Mouse (Mus musculus): ENCODE measurements at regions not wholly inside any gene's neighbourhood (a gene's known extent, or its start where the extent isn't known, plus 50 kb on each side); places are given as distances from the start of the nearest gene placed in this dataset.

DNA sequence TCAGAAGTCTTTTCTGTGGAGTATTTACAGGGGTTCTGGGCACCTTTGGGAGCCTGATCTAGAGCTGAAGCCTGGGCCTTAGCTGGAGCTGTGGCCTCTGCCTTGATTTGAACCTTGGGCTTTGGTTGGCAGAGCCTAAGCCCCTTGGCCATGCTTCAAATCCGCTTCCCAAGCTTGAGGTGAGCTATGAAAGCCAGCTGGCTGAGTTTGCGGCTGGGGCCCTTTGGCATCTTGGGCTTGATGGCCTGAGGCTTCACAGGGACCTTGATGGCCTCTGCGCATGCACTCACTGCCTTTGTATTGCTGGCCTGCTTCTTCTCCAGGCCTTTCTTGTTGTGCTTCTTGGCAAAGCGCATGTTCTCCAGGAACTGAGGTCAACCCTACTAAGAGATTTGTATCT, 384.5 kb upstream of the Fam241a start:
- Histone ChIP-seq H3K9ac (ENCODE audit: low read depth, low read length) (no peak overlapping the region), H3K27me3 (ENCODE audit: insufficient read depth, low read length) (no peaks in the 10 kb centered on the region), H3K4me1 (replicated peaks; ENCODE audit: insufficient read depth, low read length) (no peaks in the 10 kb centered on the region), H3K9me3 (replicated peaks; ENCODE audit: low read length) (no peaks in the 10 kb centered on the region), H3K36me3 (ENCODE audit: insufficient read depth, low read length) (no peaks in the 10 kb centered on the region), H3K4me3 (replicated peaks; ENCODE audit: low read depth, low read length) (no peak overlapping the region), H3K4me2 (ENCODE audit: low read length) (no peak overlapping the region), H3K27ac (no peak overlapping the region)
- TF ChIP-seq CTCF (IDR thresholded peaks at IDR 0.05; ENCODE audit: low read depth) = no peak
- DNase-seq (ENCODE audit: low spot score) (no peak), ATAC-seq (replicated peaks; ENCODE audit: low FRiP score, low read depth) (no peak)
- 94% methylated on average over 4 of the region's 4 CpGs for WGBS

DNA sequence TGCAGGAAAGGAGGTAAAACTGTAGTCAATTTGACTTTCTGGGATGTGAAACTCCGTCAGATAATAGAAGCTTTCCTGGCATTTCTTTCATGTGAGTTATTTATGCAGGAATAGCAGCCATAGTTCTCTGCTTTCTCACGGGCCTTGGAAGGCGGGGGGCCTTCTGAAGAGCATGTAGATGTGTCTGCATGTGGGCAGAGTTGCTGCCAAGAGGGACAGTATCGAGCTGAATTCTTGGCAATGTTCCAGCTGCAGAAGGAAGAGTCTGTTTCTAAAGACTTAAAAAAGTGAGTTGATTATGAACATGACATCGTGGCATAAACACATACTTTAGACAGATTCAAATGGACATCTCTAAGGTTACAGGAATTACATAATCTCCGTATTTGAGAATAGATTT, 374.5 kb upstream of the Fam241a start:
- no peaks in the 10 kb centered on the region for H3K4me1 ChIP-seq (replicated peaks; ENCODE audit: insufficient read depth, low read length)
- H3K9ac ChIP-seq (ENCODE audit: low read depth, low read length) = no peak overlapping the region
- no peak overlapping the region for H3K4me3 ChIP-seq (replicated peaks; ENCODE audit: low read depth, low read length)
- no peak for TF ChIP-seq CTCF (IDR thresholded peaks at IDR 0.05; ENCODE audit: low read depth)
- no peak overlapping the region for H3K27ac ChIP-seq
- ATAC-seq (replicated peaks; ENCODE audit: low FRiP score, low read depth) (no peak), DNase-seq (ENCODE audit: low spot score) (no peak)
- no peaks in the 10 kb centered on the region for H3K27me3 ChIP-seq (ENCODE audit: insufficient read depth, low read length)
- no peak overlapping the region for H3K4me2 ChIP-seq (ENCODE audit: low read length)
- WGBS = 44% methylated on average over 6 of the region's 6 CpGs
- no peaks in the 10 kb centered on the region for H3K36me3 ChIP-seq (ENCODE audit: insufficient read depth, low read length)
- no peaks in the 10 kb centered on the region for H3K9me3 ChIP-seq (replicated peaks; ENCODE audit: low read length)

DNA sequence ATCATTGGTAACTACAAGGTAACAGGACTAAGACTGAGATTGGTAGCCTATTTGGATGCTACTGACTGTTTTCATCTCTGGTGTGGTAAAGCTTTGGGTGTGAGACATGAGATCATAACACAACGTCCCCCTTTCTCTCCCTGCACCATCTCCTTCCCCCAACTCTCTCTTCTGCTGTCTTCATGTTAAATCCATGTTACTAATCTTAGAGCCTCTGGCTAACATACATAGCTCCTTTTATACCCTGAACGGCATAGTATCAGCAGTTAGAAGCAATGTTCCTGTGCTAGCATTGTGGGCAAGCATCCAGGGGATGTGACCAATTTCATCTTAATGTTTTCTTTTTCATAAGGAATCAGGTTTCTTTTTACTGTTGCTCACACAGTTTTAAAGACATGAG, 365.1 kb upstream of the Fam241a start:
- no peak for ATAC-seq (replicated peaks; ENCODE audit: low FRiP score, low read depth)
- H3K4me2 ChIP-seq (ENCODE audit: low read length) = no peak overlapping the region
- H3K27ac ChIP-seq = no peak overlapping the region
- WGBS = 59% methylated on average over 2 of the region's 2 CpGs
- DNase-seq (ENCODE audit: low spot score) = no peak
- no peak for TF ChIP-seq CTCF (IDR thresholded peaks at IDR 0.05; ENCODE audit: low read depth)
- no peak overlapping the region for H3K9ac ChIP-seq (ENCODE audit: low read depth, low read length)
- no peaks in the 10 kb centered on the region for H3K27me3 ChIP-seq (ENCODE audit: insufficient read depth, low read length)
- no peak overlapping the region for H3K4me3 ChIP-seq (replicated peaks; ENCODE audit: low read depth, low read length)
- H3K9me3 ChIP-seq (replicated peaks; ENCODE audit: low read length) = no peaks in the 10 kb centered on the region
- H3K4me1 ChIP-seq (replicated peaks; ENCODE audit: insufficient read depth, low read length) = no peaks in the 10 kb centered on the region
- no peaks in the 10 kb centered on the region for H3K36me3 ChIP-seq (ENCODE audit: insufficient read depth, low read length)

DNA sequence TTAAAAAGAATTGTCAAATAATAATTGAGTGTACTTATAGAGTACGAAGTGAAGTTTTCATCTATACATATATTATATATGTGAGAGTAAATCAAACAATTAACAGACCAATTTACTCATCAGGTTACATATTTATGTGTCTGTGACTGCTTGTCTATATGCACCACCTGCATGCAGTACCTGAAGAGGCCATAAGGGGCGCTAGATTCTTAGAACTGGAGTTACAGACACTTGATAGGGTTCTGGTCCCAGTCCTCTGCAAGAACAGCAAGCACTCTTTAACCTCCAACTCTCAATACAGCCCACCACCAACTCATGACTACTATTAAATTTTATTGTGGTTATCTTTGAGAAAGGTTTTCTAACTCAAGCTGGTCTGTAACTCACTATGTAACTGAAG, 351.7 kb upstream of the Fam241a start:
- TF ChIP-seq CTCF (IDR thresholded peaks at IDR 0.05; ENCODE audit: low read depth) = peak; percentile 25; the same call in 1 of the 2 replicates
- Histone ChIP-seq H3K9me3 (replicated peaks; ENCODE audit: low read length) (no peaks in the 10 kb centered on the region), H3K4me2 (ENCODE audit: low read length) (no peak overlapping the region), H3K4me1 (replicated peaks; ENCODE audit: insufficient read depth, low read length) (no peaks in the 10 kb centered on the region), H3K9ac (ENCODE audit: low read depth, low read length) (no peak overlapping the region), H3K27me3 (ENCODE audit: insufficient read depth, low read length) (no peaks in the 10 kb centered on the region), H3K4me3 (replicated peaks; ENCODE audit: low read depth, low read length) (no peak overlapping the region), H3K36me3 (ENCODE audit: insufficient read depth, low read length) (no peaks in the 10 kb centered on the region), H3K27ac (no peak overlapping the region)
- no peak for ATAC-seq (replicated peaks; ENCODE audit: low FRiP score, low read depth)
- DNase-seq (ENCODE audit: low spot score) = no peak
- 64% methylated on average over 2 of the region's 2 CpGs for WGBS

DNA sequence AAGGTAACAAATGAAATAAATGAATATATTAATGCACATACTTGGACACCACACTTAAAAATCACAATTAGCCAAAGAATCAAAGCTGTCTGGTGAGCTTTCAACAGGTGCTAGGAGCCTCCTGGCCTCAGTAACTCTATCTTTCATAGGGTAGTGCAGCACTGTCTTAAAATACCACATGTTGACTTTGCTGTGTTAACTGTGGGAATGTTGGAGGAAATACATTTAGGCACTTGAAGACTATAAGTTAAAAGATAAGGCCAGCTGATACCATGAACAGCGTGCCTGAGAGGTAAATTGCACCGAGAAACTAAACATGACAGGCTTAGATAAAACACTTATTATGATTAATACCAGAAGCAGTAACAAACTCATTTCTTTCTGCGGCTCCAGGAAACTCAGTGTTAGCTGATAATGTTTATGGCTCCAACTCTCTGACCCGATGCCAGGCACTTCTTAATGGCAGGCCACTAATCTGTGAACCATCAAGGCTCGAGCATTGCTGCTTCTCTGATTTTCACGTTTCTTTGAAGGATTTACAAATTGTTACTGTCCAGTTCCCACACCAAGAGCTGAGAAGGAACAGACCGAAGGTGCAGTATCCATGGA, 343.8 kb upstream of the Fam241a start:
- DNase-seq (ENCODE audit: low spot score) = no peak
- H3K9me3 ChIP-seq (replicated peaks; ENCODE audit: low read length) = no peaks in the 10 kb centered on the region
- no peak for ATAC-seq (replicated peaks; ENCODE audit: low FRiP score, low read depth)
- TF ChIP-seq CTCF (IDR thresholded peaks at IDR 0.05; ENCODE audit: low read depth) = no peak
- no peak overlapping the region for H3K27ac ChIP-seq
- no peak overlapping the region for H3K9ac ChIP-seq (ENCODE audit: low read depth, low read length)
- WGBS = 39% methylated on average over 7 of the region's 7 CpGs
- no peak overlapping the region for H3K4me3 ChIP-seq (replicated peaks; ENCODE audit: low read depth, low read length)
- no peaks in the 10 kb centered on the region for H3K36me3 ChIP-seq (ENCODE audit: insufficient read depth, low read length)
- H3K27me3 ChIP-seq (ENCODE audit: insufficient read depth, low read length) = no peaks in the 10 kb centered on the region
- no peak overlapping the region for H3K4me2 ChIP-seq (ENCODE audit: low read length)
- no peaks in the 10 kb centered on the region for H3K4me1 ChIP-seq (replicated peaks; ENCODE audit: insufficient read depth, low read length)

DNA sequence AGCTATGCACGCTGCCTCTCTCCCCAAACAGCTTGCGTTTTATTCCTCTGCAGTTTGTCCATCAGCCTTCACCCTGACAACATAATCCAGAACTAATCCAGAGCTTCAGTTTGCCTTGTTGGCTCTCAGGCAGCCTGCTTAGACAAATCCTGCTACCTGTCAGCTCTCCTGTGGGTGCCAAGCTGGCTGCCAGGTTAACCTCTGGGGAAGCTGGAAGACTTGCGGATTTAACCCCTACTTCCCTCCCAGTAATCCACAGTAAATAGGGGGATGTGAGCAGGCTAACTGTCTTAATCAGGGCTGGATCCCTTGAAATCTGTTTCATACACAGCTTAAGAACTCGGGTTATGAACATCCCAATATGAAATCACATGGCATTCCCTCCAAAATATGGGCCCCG, 334.3 kb upstream of the Fam241a start:
- DNase-seq (ENCODE audit: low spot score) = no peak
- no peak overlapping the region for H3K27ac ChIP-seq
- ATAC-seq (replicated peaks; ENCODE audit: low FRiP score, low read depth) = no peak
- no peaks in the 10 kb centered on the region for H3K36me3 ChIP-seq (ENCODE audit: insufficient read depth, low read length)
- H3K4me1 ChIP-seq (replicated peaks; ENCODE audit: insufficient read depth, low read length) = no peaks in the 10 kb centered on the region
- no peaks in the 10 kb centered on the region for H3K9me3 ChIP-seq (replicated peaks; ENCODE audit: low read length)
- no peak for TF ChIP-seq CTCF (IDR thresholded peaks at IDR 0.05; ENCODE audit: low read depth)
- no peak overlapping the region for H3K4me2 ChIP-seq (ENCODE audit: low read length)
- no peaks in the 10 kb centered on the region for H3K27me3 ChIP-seq (ENCODE audit: insufficient read depth, low read length)
- no peak overlapping the region for H3K4me3 ChIP-seq (replicated peaks; ENCODE audit: low read depth, low read length)
- no peak overlapping the region for H3K9ac ChIP-seq (ENCODE audit: low read depth, low read length)
- WGBS = 86% methylated on average over 5 of the region's 5 CpGs
